Mouse (Mus musculus) lung, postnatal 0 days (tissue): ENCODE measurements around the gene Rabggtb.

Source experiments
- CTCF ChIP-seq: IDR thresholded peaks from 2 replicates; pipeline ENCODE4 v1.5.1; 2016; ENCODE audit warnings: antibody characterized with exemption, mild to moderate bottlenecking
- EP300 ChIP-seq: IDR thresholded peaks from 2 replicates; pipeline ENCODE4 v1.6.1; 2016; ENCODE audit warnings: antibody characterized with exemption, mild to moderate bottlenecking, control low read depth

GRCm38 (mm10) chr3:153943901-153944334 is 31.1 kb upstream of the Rabggtb start:
- TF ChIP-seq CTCF = no peak
- TF ChIP-seq EP300 = no peak
